Mouse (Mus musculus) brain, adult 2 months (tissue): ENCODE data around the gene Notch4.
"Not testable (repeated sequence)": the region's sequence is repeated elsewhere in the genome, so short reads cannot be mapped to it uniquely, and the experiment has no call there.

Experiments used
- DNase-seq: peaks from one replicate; pipeline ENCODE4 v3.0.0; 2011; ENCODE audit warnings: low read depth, low spot score

The Notch4 gene

GRCm38 (mm10) chr17:34564003-34564421 lies at the start of gene Notch4:
Gene Notch4, plus strand, starts transcription at chr17:34564268.
- no peak for DNase-seq

- DNase-seq: no peak
Measured at GRCm38 (mm10) chr17:34516514-34516913, 47.6 kb upstream of the Notch4 start.

GRCm38 (mm10) chr17:34517252-34517651 lies 46.8 kb upstream of the Notch4 start, which contains the start of gene Btnl6:
Gene Btnl6, minus strand, starts transcription at chr17:34517352.
- no peak for DNase-seq

- no peak for DNase-seq
Measured at GRCm38 (mm10) chr17:34517795-34518194, 46.3 kb upstream of the Notch4 start.

- DNase-seq: not testable (repeated sequence)
Measured at GRCm38 (mm10) chr17:34518571-34518970, 45.5 kb upstream of the Notch4 start.

- DNase-seq: no peak
Measured at GRCm38 (mm10) chr17:34519001-34519400, 45.1 kb upstream of the Notch4 start.

GRCm38 (mm10) chr17:34532671-34533070 lies 31.4 kb upstream of the Notch4 start:
- no peak for DNase-seq

GRCm38 (mm10) chr17:34543567-34543966 lies 20.5 kb upstream of the Notch4 start:
- not testable (repeated sequence) for DNase-seq

- DNase-seq: no peak
Measured at GRCm38 (mm10) chr17:34546797-34547196, 17.3 kb upstream of the Notch4 start.

GRCm38 (mm10) chr17:34547601-34548000 lies 16.5 kb upstream of the Notch4 start:
- no peak for DNase-seq

GRCm38 (mm10) chr17:34549156-34549555 lies 14.9 kb upstream of the Notch4 start:
- no peak for DNase-seq

- no peak for DNase-seq
Measured at GRCm38 (mm10) chr17:34549843-34550242, 14.2 kb upstream of the Notch4 start.

- peak; percentile 73 for DNase-seq
Measured at GRCm38 (mm10) chr17:34555483-34555882, 8.6 kb upstream of the Notch4 start.

- DNase-seq: no peak
Measured at GRCm38 (mm10) chr17:34556406-34556805, 7.7 kb upstream of the Notch4 start.

GRCm38 (mm10) chr17:34557411-34557810 lies 6.7 kb upstream of the Notch4 start:
- DNase-seq: no peak

GRCm38 (mm10) chr17:34559116-34559515 lies 5.0 kb upstream of the Notch4 start:
- no peak for DNase-seq

- no peak for DNase-seq
Measured at GRCm38 (mm10) chr17:34559895-34560294, 4.2 kb upstream of the Notch4 start.

- DNase-seq: no peak
Measured at GRCm38 (mm10) chr17:34560438-34560837, 3.6 kb upstream of the Notch4 start.

GRCm38 (mm10) chr17:34561200-34561599 lies 2.9 kb upstream of the Notch4 start:
- peak; percentile 51 for DNase-seq

- no peak for DNase-seq
Measured at GRCm38 (mm10) chr17:34562595-34562994, 1.5 kb upstream of the Notch4 start.

GRCm38 (mm10) chr17:34563354-34563753 lies 714 bp upstream of the Notch4 start:
- DNase-seq: no peak

GRCm38 (mm10) chr17:34564796-34565195 lies 728 bp downstream of the Notch4 start:
- DNase-seq: no peak

GRCm38 (mm10) chr17:34567311-34567710 lies 3.2 kb downstream of the Notch4 start:
- DNase-seq: no peak

- DNase-seq: no peak
Measured at GRCm38 (mm10) chr17:34568421-34568820, 4.4 kb downstream of the Notch4 start.
